Mouse (Mus musculus) hindbrain, embryonic 11.5 days (tissue): ENCODE measurements around the gene Hs6st2. TPM values are rescaled to one million over a fixed set of nuclear protein-coding genes. Genes with fewer than 3 reads are reported as not detected.

ENCODE experiments used
- ATAC-seq: fragments of 200-750 bp; cut with Nextera tagmentation; 2 replicates; pipeline ENCODE4 v1.8.0; 2017; ENCODE audit warnings: mild to moderate bottlenecking, moderate TSS enrichment, moderate library complexity; ENCODE audit not compliant: low FRiP score
- DNase-seq: peaks from one replicate; pipeline ENCODE4 v3.0.0-alpha.2; 2015; ENCODE audit warnings: low spot score
- H3K27ac ChIP-seq: fragments of 300-500 bp; sonication (generic); 2 replicates; pipeline ENCODE4 v1.5.1; 2014; ENCODE audit warnings: mild to moderate bottlenecking, low read depth, low read length
- H3K27me3 ChIP-seq: fragments of 300-500 bp; sonication (generic); 2 replicates; pipeline ENCODE4 v1.6.1; 2014; ENCODE audit warnings: mild to moderate bottlenecking, low read length, moderate library complexity, mixed read lengths; ENCODE audit not compliant: control insufficient read depth, insufficient read depth
- H3K36me3 ChIP-seq: fragments of 300-500 bp; sonication (generic); 2 replicates; pipeline ENCODE4 v1.6.1; 2014; ENCODE audit warnings: mild to moderate bottlenecking, low read length, moderate library complexity, mixed read lengths; ENCODE audit not compliant: control insufficient read depth, insufficient read depth
- H3K4me1 ChIP-seq: fragments of 300-500 bp; sonication (generic); replicated peaks from 2 replicates; pipeline ENCODE4 v1.6.1; 2014; ENCODE audit warnings: low read length, mixed read lengths; ENCODE audit not compliant: control insufficient read depth, insufficient read depth
- H3K4me2 ChIP-seq: fragments of 300-500 bp; sonication (generic); replicated peaks from 2 replicates; pipeline ENCODE4 v1.6.1; 2014; ENCODE audit warnings: mild to moderate bottlenecking, low read depth, low read length
- H3K4me3 ChIP-seq: fragments of 300-500 bp; sonication (generic); 2 replicates; pipeline ENCODE4 v1.5.1; 2014; ENCODE audit warnings: low read depth, low read length
- H3K9ac ChIP-seq: fragments of 300-500 bp; sonication (generic); 2 replicates; pipeline ENCODE4 v1.6.1; 2014; ENCODE audit warnings: low read depth, low read length
- H3K9me3 ChIP-seq: fragments of 300-500 bp; sonication (generic); 2 replicates; pipeline ENCODE4 v1.6.1; 2016; ENCODE audit warnings: low read length; ENCODE audit not compliant: control insufficient read depth
- WGBS: fragments of 180-500 bp; shearing (Covaris S2); extraction: QIAGEN DNeasy Blood & Tissue Kit; methylation state at CpG from one replicate; pipeline ENCODE4 v1.1.7; 2014; 5-methylcytosine and 5-hydroxymethylcytosine counted together
- polyA plus RNA-seq: library from polyadenylated mRNA; unstranded; fragments of >200 nt; fragmentation: Nextera tagmentation; extraction: Ambion mirVana; gene quantifications from 2 replicates; pipeline ENCODE4 v1.2.1, GENCODE M21; 2014

Gene Hs6st2
- polyA plus RNA-seq, 1 experiment from 2014 or later, result 17.6 TPM

DNA sequence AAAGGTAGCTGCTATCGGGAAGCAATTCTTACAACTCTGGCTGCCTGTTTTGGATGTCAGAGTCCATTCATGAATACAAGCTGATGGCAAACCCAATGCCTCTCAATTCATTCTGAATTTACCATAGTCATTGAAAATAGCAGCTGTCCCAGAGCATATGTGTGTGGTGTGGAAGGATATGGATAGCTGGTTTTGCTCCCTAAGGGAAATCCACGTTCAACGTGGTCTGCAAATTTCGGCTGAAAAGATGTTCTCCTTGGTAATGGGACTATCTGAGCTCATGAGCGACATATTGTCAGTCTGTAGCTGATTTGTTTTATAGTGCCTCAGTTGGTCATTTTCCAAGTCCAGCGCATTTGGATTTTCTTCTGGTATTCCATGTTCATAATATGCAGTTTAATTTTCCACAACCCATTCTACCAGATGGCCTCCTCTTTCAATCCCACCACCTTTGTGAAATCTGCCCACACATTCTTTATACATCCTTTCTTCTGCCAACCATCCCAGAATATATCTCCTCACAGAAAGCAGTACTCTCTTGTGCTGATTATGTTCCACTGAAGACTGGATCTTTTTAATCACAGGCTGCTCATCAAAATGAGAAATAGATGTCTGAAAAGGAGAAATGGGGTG is 75.3 kb downstream of the Hs6st2 start:
- no peak overlapping the region for H3K4me2 ChIP-seq
- no peak for ATAC-seq
- no peaks in the 10 kb centered on the region for H3K27me3 ChIP-seq
- no peaks in the 10 kb centered on the region for H3K4me1 ChIP-seq
- H3K36me3 ChIP-seq, result no peaks in the 10 kb centered on the region
- no peak overlapping the region for H3K27ac ChIP-seq
- H3K9me3 ChIP-seq, result no peaks in the 10 kb centered on the region
- H3K4me3 ChIP-seq, result no peak overlapping the region
- no peak for DNase-seq
- H3K9ac ChIP-seq, result no peak overlapping the region
- WGBS, result 89% methylated on average over 6 of the region's 6 CpGs

GRCm38 (mm10) chrX:51592751-51593150 is 88.9 kb downstream of the Hs6st2 start:
- WGBS, result 95% methylated on average over 1 of the region's 1 CpGs
- no peak overlapping the region for H3K9ac ChIP-seq
- DNase-seq (no peak), ATAC-seq (no peak)
- no peak overlapping the region for H3K4me3 ChIP-seq
- H3K4me1 ChIP-seq, result no peaks in the 10 kb centered on the region
- H3K9me3 ChIP-seq, result no peaks in the 10 kb centered on the region
- H3K27ac ChIP-seq, result no peak overlapping the region
- no peaks in the 10 kb centered on the region for H3K27me3 ChIP-seq
- no peak overlapping the region for H3K4me2 ChIP-seq
- H3K36me3 ChIP-seq, result no peaks in the 10 kb centered on the region

- Histone ChIP-seq H3K4me1 (no peaks in the 10 kb centered on the region), H3K27me3 (no peaks in the 10 kb centered on the region), H3K36me3 (no peaks in the 10 kb centered on the region), H3K4me2 (no peak overlapping the region), H3K9me3 (no peaks in the 10 kb centered on the region), H3K9ac (no peak overlapping the region), H3K27ac (no peak overlapping the region), H3K4me3 (no peak overlapping the region)
- DNase-seq, result no peak
- WGBS, result 90% methylated on average over 8 of the region's 8 CpGs
- no peak for ATAC-seq
Observed at GRCm38 (mm10) chrX:51590448-51591010, 91.1 kb downstream of the Hs6st2 start.

DNA sequence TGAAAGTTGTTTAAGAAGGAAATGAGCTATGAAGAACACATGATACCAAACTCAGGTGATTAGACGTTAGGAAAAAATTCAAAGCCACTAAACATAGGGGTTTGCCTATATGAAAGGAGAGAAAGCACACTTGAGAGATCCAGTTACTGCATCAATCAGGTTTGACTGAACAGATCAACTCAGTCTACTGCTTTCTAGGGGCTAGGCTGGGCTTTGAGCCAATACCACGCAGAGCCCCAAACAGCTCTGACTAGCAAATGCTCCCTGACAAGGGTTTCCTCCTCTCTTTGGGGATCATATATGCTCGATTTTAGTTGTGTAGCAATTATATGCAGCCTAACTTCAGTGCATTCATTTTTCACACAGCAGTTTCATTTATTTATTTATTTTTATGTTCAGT is 96.2 kb downstream of the Hs6st2 start:
- no peak overlapping the region for H3K9ac ChIP-seq
- ATAC-seq (no peak), DNase-seq (no peak)
- no peak overlapping the region for H3K4me3 ChIP-seq
- no peak overlapping the region for H3K4me2 ChIP-seq
- H3K9me3 ChIP-seq, result no peaks in the 10 kb centered on the region
- WGBS, result 77% methylated on average over 3 of the region's 3 CpGs
- no peaks in the 10 kb centered on the region for H3K4me1 ChIP-seq
- H3K27me3 ChIP-seq, result no peaks in the 10 kb centered on the region; the same call in 1 of the 2 replicates
- H3K27ac ChIP-seq, result no peak overlapping the region
- no peaks in the 10 kb centered on the region for H3K36me3 ChIP-seq

DNA sequence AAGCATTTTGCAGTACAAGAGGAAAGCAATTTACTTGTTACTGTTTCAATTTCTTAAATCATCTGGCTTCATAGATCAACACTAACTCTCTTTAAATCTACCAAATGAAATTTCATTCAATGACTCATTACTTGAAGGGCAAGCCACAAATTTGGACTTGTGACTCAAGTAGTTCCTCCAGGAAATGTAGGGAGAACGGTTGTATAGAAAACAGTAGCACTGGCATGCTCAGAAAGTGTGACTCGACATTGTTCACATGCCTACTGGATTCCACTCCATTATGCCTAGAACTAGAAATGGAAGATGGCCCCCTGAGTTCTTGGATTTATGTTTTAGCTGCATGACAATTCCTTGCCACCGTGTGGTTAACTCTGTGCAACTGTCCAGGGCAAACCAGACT is 100.0 kb downstream of the Hs6st2 start:
- Histone ChIP-seq H3K36me3 (no peaks in the 10 kb centered on the region), H3K4me1 (no peaks in the 10 kb centered on the region), H3K9ac (no peak overlapping the region), H3K9me3 (no peaks in the 10 kb centered on the region), H3K4me3 (no peak overlapping the region), H3K27me3 (no peaks in the 10 kb centered on the region; the same call in 1 of the 2 replicates), H3K27ac (no peak overlapping the region), H3K4me2 (no peak overlapping the region)
- WGBS, result 79% methylated on average over 3 of the region's 3 CpGs
- DNase-seq, result no peak
- ATAC-seq, result no peak

DNA sequence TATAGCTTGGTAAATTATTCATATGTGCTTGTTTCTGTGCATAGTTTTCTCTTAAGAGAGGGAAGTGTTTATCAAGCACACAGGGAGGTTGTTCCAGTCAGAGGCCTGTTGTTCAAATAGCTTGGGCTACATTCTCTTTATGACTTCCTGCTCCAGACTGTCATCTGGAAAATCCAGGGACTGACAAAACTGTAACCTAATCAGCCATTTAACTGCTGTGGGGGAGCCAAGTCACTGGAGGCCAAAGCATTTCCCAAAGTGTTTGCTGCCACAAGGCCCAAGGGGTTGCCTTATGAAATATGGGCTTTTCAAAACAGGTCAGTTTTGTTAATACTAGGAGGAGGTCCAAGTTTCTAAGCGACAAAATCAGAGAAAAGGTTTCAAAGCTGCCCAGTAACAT is 119.8 kb downstream of the Hs6st2 start:
- H3K27me3 ChIP-seq, result no peaks in the 10 kb centered on the region
- no peak for ATAC-seq
- 67% methylated on average over 1 of the region's 1 CpGs for WGBS
- H3K4me2 ChIP-seq, result no peak overlapping the region
- H3K27ac ChIP-seq, result no peak overlapping the region
- H3K36me3 ChIP-seq, result no peaks in the 10 kb centered on the region
- no peak overlapping the region for H3K9ac ChIP-seq
- H3K4me3 ChIP-seq, result no peak overlapping the region
- DNase-seq, result no peak
- no peaks in the 10 kb centered on the region for H3K9me3 ChIP-seq
- H3K4me1 ChIP-seq, result no peaks in the 10 kb centered on the region

GRCm38 (mm10) chrX:51539626-51540025 is 142.0 kb downstream of the Hs6st2 start:
- H3K27me3 ChIP-seq, result no peaks in the 10 kb centered on the region
- DNase-seq, result no peak
- H3K36me3 ChIP-seq, result no peaks in the 10 kb centered on the region
- H3K27ac ChIP-seq, result no peak overlapping the region
- H3K9me3 ChIP-seq, result no peaks in the 10 kb centered on the region
- H3K4me2 ChIP-seq, result no peak overlapping the region
- no peak for ATAC-seq
- no peak overlapping the region for H3K9ac ChIP-seq
- H3K4me3 ChIP-seq, result no peak overlapping the region
- WGBS, result 83% methylated on average over 5 of the region's 5 CpGs
- H3K4me1 ChIP-seq, result no peaks in the 10 kb centered on the region

GRCm38 (mm10) chrX:51537082-51537481 is 144.6 kb downstream of the Hs6st2 start:
- no peaks in the 10 kb centered on the region for H3K9me3 ChIP-seq
- no peak overlapping the region for H3K27ac ChIP-seq
- no peak overlapping the region for H3K9ac ChIP-seq
- DNase-seq (no peak), ATAC-seq (no peak)
- H3K4me2 ChIP-seq, result no peak overlapping the region
- WGBS, result 89% methylated on average over 3 of the region's 3 CpGs
- no peaks in the 10 kb centered on the region for H3K36me3 ChIP-seq
- no peaks in the 10 kb centered on the region for H3K27me3 ChIP-seq
- H3K4me1 ChIP-seq, result no peaks in the 10 kb centered on the region
- no peak overlapping the region for H3K4me3 ChIP-seq

DNA sequence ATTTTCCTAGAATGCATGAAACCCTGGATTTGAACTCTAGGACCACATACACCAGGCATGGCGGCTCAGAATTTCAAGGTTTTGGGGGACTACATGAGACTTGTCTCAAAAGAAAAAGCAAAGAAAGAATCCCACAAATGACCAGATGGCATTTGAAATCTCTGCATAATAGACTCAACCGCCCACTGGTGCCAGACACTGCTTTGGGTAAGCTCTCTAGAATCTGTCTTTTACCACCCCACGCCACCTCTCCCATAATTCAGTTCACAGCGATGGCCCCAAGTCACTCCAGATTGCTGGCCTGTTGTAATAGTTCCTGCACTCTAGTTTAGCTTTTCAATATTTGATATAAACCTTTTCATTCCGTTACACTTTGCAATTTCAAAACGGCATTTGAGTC is 146.4 kb downstream of the Hs6st2 start:
- Histone ChIP-seq H3K27me3 (no peaks in the 10 kb centered on the region), H3K9ac (no peak overlapping the region), H3K27ac (no peak overlapping the region), H3K4me2 (no peak overlapping the region), H3K36me3 (no peaks in the 10 kb centered on the region), H3K4me1 (no peaks in the 10 kb centered on the region), H3K4me3 (no peak overlapping the region), H3K9me3 (no peaks in the 10 kb centered on the region)
- WGBS, result 93% methylated on average over 6 of the region's 6 CpGs
- ATAC-seq (no peak), DNase-seq (no peak)
